Mouse (Mus musculus) neural tube, embryonic 14.5 days (tissue): ENCODE results near the gene Snd1. TPM values are rescaled to one million over a fixed set of nuclear protein-coding genes. Genes with fewer than 3 reads are reported as not detected.
"Not testable (repeated sequence)": the region's sequence is repeated elsewhere in the genome, so short reads cannot be mapped to it uniquely, and the experiment has no call there.

Experiments used
- ATAC-seq: fragments of 200-750 bp; cut with Nextera tagmentation; 2 replicates; pipeline ENCODE4 v1.8.0; 2017; ENCODE audit warnings: low read depth, mild to moderate bottlenecking, moderate TSS enrichment, moderate library complexity
- H3K27ac ChIP-seq: fragments of 300-500 bp; sonication (generic); 2 replicates; pipeline ENCODE4 v1.5.1; 2014; ENCODE audit warnings: low read depth, mild to moderate bottlenecking, control low read depth, low read length, moderate library complexity, mixed read lengths
- H3K27me3 ChIP-seq: fragments of 300-500 bp; sonication (generic); 2 replicates; pipeline ENCODE4 v1.6.1; 2014; ENCODE audit warnings: low read length; ENCODE audit not compliant: control insufficient read depth, insufficient read depth
- H3K36me3 ChIP-seq: fragments of 300-500 bp; sonication (generic); 2 replicates; pipeline ENCODE4 v1.6.1; 2014; ENCODE audit warnings: low read length, mixed read lengths; ENCODE audit not compliant: control insufficient read depth, insufficient read depth
- H3K4me1 ChIP-seq: fragments of 300-500 bp; sonication (generic); 2 replicates; pipeline ENCODE4 v1.6.1; 2014; ENCODE audit warnings: low read length; ENCODE audit not compliant: control insufficient read depth, insufficient read depth
- H3K4me2 ChIP-seq: fragments of 300-500 bp; sonication (generic); 2 replicates; pipeline ENCODE4 v1.6.1; 2014; ENCODE audit warnings: mild to moderate bottlenecking, low read depth, low read length, control low read depth
- H3K4me3 ChIP-seq: fragments of 300-500 bp; sonication (generic); 2 replicates; pipeline ENCODE4 v1.5.1; 2014; ENCODE audit warnings: low read depth, low read length, control low read depth, mixed read lengths
- H3K9ac ChIP-seq: fragments of 300-500 bp; sonication (generic); replicated peaks from 2 replicates; pipeline ENCODE4 v1.6.1; 2014; ENCODE audit warnings: low read depth, mild to moderate bottlenecking, control low read depth, low read length, mixed read lengths
- H3K9me3 ChIP-seq: fragments of 300-500 bp; sonication (generic); 2 replicates; pipeline ENCODE4 v1.6.1; 2016; ENCODE audit warnings: low read length; ENCODE audit not compliant: control insufficient read depth
- WGBS: fragments of 180-500 bp; shearing (Covaris S2); extraction: QIAGEN DNeasy Blood & Tissue Kit; methylation state at CpG from one replicate; pipeline ENCODE4 v1.1.7; 2014; 5-methylcytosine and 5-hydroxymethylcytosine counted together
- polyA plus RNA-seq: library from polyadenylated mRNA; unstranded; fragments of >200 nt; fragmentation: Nextera tagmentation; extraction: Ambion mirVana; gene quantifications from 2 replicates; pipeline ENCODE4 v1.2.1, GENCODE M21; 2014

The Snd1 gene
- polyA plus RNA-seq, 1 experiment from 2014 or later: 73.8 TPM

DNA sequence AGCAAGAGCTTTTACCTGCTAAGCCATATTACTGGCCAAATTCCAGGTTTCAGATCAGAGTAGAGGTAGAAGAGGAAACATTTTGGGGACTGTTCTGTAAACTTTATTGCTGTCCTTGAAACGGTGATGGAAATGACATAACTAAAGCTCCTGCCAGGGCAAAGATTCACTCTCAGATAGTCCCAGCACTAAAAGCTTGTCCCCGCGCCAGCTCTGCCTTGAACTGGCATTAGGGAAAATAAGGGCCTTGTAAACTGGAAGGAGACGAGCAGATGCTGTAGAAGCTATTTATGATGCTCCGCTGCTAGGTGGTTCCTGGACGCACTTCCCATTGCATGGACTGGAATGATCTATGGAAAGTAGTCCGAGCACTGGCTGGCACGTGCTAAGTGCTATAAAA is 44.5 kb downstream of the Snd1 start:
- no peak overlapping the region for H3K4me3 ChIP-seq
- H3K9me3 ChIP-seq: no peaks in the 10 kb centered on the region
- H3K4me2 ChIP-seq: no peak overlapping the region
- WGBS: 86% methylated on average over 8 of the region's 8 CpGs
- H3K36me3 ChIP-seq: no peaks in the 10 kb centered on the region
- H3K4me1 ChIP-seq: no peaks in the 10 kb centered on the region
- H3K27me3 ChIP-seq: no peaks in the 10 kb centered on the region
- ATAC-seq: no peak
- no peak overlapping the region for H3K9ac ChIP-seq
- no peak overlapping the region for H3K27ac ChIP-seq

DNA sequence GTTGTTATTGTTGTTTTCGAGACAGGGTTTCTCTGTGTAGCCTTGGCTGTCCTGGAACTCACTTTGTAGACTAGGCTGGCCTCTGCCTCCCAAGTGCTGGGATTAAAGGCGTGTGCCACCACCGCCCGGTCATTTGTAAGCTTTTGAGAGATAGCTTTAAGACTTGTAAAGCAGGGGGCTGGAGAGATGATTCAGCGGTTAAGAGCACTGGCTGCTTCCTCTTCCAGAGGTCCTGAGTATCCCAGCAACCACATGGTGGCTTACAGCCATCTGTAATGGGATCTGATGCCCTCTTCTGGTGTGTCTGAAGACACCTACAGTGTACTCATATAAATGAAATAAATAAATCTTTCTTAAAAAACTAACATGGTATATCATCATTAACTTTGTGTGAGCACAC is 45.8 kb downstream of the Snd1 start:
- not testable (repeated sequence) for H3K4me3 ChIP-seq, H3K4me2 ChIP-seq, H3K4me1 ChIP-seq, H3K9me3 ChIP-seq, ATAC-seq, H3K27me3 ChIP-seq, H3K27ac ChIP-seq, H3K9ac ChIP-seq, H3K36me3 ChIP-seq
- WGBS: 79% methylated on average over 5 of the region's 5 CpGs

DNA sequence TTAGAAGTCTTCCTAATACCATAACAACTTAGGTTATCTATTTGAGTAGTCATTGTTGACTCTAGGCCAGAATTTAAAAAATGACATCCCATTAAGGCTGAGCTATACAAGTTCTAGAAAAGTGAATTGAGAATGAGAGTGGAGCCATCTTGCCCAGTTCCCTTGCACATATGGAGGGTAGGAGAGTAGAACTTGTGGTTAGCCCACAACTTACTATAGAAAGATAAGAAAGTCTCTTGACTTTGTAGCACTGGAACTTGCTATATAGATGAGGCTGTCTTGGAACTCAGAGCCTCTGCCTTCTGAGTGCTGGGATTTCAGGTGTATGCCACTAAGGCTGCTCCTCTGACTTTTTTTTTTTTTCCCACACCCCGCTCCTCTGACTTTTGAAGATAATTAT is 46.5 kb downstream of the Snd1 start:
- ATAC-seq: no peak
- Histone ChIP-seq H3K36me3 (no peaks in the 10 kb centered on the region), H3K9ac (no peak overlapping the region), H3K9me3 (no peaks in the 10 kb centered on the region), H3K4me1 (no peaks in the 10 kb centered on the region), H3K4me2 (no peak overlapping the region), H3K27me3 (no peaks in the 10 kb centered on the region), H3K4me3 (no peak overlapping the region), H3K27ac (no peak overlapping the region)
- WGBS: 97% methylated on average over 1 of the region's 1 CpGs

DNA sequence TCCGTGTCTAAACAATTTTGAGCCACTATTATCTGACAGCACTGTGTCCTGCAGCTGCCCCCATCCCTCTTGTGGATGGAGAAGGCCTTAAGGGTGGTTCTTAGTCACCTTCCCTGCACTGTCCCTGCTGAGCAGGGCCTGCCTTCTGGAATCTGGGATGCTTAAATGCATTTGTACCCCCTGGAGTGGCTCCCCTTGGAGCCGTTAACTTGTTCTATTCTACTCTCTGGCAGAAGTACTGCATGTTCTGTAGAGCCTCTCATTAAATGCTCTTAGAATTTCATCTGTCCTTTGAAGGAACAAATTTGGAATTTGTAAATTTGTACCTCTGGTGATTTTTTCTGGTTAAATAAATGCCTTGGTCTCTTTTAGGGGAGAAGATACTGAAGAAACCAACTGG is 50.6 kb downstream of the Snd1 start:
- Histone ChIP-seq H3K4me1 (no peaks in the 10 kb centered on the region), H3K9me3 (no peaks in the 10 kb centered on the region), H3K27me3 (no peaks in the 10 kb centered on the region), H3K36me3 (peaks cover 12% of the 10 kb centered on the region; the same call in 1 of the 2 replicates), H3K27ac (no peak overlapping the region), H3K4me3 (no peak overlapping the region), H3K9ac (no peak overlapping the region), H3K4me2 (no peak overlapping the region)
- WGBS: 83% methylated on average over 2 of the region's 2 CpGs
- no peak for ATAC-seq

DNA sequence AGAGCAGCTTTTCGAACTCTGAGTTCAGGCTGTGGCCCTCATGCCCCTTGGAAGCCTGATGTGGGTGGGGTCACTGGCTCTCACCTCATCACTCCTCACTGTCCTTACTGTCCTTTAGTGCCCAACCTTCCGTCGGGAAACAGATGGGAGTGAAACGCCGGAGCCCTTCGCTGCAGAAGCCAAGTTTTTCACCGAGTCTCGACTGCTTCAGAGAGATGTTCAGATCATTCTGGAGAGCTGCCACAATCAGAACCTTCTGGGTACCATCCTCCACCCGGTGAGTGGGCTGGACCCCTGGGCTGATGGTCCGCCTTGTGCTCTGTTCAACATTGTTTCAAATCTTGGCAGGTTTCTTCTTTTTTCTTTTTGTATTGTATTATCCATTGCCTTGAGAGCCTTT is 52.5 kb downstream of the Snd1 start:
- WGBS: 95% methylated on average over 10 of the region's 10 CpGs
- Histone ChIP-seq H3K27me3 (no peaks in the 10 kb centered on the region), H3K27ac (no peak overlapping the region), H3K9ac (no peak overlapping the region), H3K9me3 (no peaks in the 10 kb centered on the region), H3K4me1 (no peaks in the 10 kb centered on the region), H3K4me2 (no peak overlapping the region), H3K4me3 (no peak overlapping the region), H3K36me3 (peaks cover 12% of the 10 kb centered on the region; the same call in 1 of the 2 replicates)
- ATAC-seq: no peak

DNA sequence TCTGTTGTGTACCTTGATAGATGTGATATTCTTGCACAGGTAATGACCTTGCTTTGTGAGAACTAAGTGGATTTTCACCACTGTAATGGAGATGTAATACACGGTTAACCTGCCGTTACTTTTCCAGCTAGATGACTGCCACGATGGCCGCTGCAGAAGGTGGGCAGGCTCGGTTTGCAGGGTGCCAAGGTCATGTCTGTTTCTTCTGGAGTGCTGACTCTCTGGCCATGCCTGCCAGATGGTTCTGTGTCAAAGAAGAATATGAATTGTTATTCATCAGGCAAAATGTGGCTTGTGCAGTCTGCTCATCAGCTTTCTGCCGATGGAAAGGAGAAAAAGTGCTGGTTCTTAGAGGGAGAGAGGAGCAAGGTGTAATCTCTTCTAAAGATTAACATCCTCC is 53.3 kb downstream of the Snd1 start:
- ATAC-seq: no peak
- no peak overlapping the region for H3K9ac ChIP-seq
- H3K9me3 ChIP-seq: no peaks in the 10 kb centered on the region
- H3K4me2 ChIP-seq: no peak overlapping the region
- H3K4me1 ChIP-seq: no peaks in the 10 kb centered on the region
- H3K27ac ChIP-seq: no peak overlapping the region
- H3K36me3 ChIP-seq: peaks cover 12% of the 10 kb centered on the region; the same call in 1 of the 2 replicates
- 89% methylated on average over 6 of the region's 6 CpGs for WGBS
- H3K4me3 ChIP-seq: no peak overlapping the region
- no peaks in the 10 kb centered on the region for H3K27me3 ChIP-seq

DNA sequence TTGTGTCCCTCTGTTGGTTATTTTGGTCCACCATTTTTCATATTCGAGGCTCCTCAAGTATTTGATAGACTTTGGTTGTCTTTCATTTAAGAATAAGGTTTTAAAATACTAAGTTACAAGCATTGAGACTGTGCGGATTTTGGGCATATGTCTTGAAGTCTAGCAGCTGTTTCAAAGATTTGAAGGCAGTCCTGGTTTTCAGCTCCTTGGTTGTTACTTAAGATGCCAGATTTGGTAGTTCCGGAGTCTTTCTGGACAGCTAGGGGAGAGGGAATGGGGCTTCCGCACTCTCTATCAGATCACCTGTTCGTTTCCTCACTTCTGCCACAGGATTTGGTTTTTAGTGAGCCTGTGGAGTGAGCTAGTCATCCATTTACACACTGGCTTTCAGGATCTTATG is 61.5 kb downstream of the Snd1 start:
- no peak for ATAC-seq
- no peaks in the 10 kb centered on the region for H3K27me3 ChIP-seq
- 89% methylated on average over 5 of the region's 5 CpGs for WGBS
- no peak overlapping the region for H3K27ac ChIP-seq
- no peak overlapping the region for H3K9ac ChIP-seq
- H3K9me3 ChIP-seq: no peaks in the 10 kb centered on the region
- H3K36me3 ChIP-seq: 0 out of 2 replicates have a peak, but pooled peaks cover 3% of the 10 kb centered on the region
- H3K4me3 ChIP-seq: no peak overlapping the region
- no peak overlapping the region for H3K4me2 ChIP-seq
- peaks cover 11% of the 10 kb centered on the region; the same call in 1 of the 2 replicates for H3K4me1 ChIP-seq

DNA sequence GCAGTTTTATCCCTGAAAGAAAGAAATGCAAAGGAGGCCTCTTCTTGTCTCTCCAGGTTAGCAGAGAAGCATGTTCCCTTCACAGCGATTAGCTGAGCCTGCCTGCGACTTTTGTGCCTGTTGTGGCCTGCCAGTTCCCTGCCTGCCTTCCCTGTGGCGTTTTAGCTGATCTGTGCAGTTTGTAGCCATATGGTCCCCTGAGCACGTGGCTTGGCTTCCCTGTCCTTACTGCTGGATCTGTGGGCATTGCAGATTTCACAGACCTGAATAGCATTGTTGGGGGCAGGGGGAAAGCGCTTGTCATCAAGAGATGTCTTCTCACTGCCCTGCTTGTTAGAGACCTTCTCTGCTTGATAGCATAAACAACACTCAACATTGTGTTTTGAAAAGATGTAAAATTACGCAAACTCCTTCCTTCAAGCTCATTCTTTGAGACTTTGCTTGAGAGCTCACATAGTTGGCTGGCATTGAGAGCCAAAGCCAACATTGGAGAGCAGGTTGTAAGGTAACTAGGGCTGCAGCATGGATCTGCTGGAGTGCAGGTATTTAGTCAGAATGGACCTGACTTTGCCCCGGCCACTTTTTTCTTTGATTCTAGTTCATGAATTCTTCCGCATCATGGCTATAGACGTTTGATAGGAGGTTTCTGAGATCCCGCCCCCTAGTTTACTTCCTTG is 63.0 kb downstream of the Snd1 start:
- no peaks in the 10 kb centered on the region for H3K27me3 ChIP-seq
- no peaks in the 10 kb centered on the region for H3K9me3 ChIP-seq
- H3K4me3 ChIP-seq: no peak overlapping the region
- H3K9ac ChIP-seq: no peak overlapping the region
- peaks cover 14% of the 10 kb centered on the region; the same call in 1 of the 2 replicates for H3K4me1 ChIP-seq
- H3K36me3 ChIP-seq: 0 out of 2 replicates have a peak, but pooled peaks cover 3% of the 10 kb centered on the region
- ATAC-seq: peak; percentile 77
- no peak overlapping the region for H3K4me2 ChIP-seq
- H3K27ac ChIP-seq: no peak overlapping the region
- WGBS: 49% methylated on average over 10 of the region's 10 CpGs

DNA sequence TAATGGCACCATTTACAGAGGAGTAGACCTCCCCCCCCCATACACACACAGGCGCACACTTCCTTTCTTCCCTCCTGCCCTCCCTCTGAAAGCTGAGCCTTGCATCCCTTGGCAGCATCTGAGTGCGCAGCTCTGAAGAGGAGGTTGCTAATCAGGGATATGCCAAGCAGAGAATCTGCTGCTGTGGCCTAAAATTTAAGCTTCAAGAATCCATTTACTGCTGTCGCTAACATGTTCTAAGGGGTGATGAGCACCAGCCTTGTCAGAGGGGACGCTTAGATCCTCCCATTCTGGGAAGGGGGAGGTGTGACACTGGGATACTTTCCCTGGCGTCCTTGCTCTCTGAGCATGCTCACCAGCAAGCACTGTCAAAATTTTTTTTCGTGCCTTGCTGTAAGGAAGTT is 67.4 kb downstream of the Snd1 start:
- Histone ChIP-seq H3K9ac (no peak overlapping the region), H3K4me1 (peaks cover 14% of the 10 kb centered on the region; the same call in 1 of the 2 replicates), H3K9me3 (no peaks in the 10 kb centered on the region), H3K27me3 (no peaks in the 10 kb centered on the region), H3K36me3 (no peaks in the 10 kb centered on the region), H3K27ac (no peak overlapping the region), H3K4me3 (no peak overlapping the region), H3K4me2 (no peak overlapping the region)
- no peak for ATAC-seq
- WGBS: 47% methylated on average over 6 of the region's 6 CpGs
